Mouse (Mus musculus) adrenal gland, adult 2 months (tissue): ENCODE measurements around the gene Magi1. TPM values are rescaled to one million over a fixed set of nuclear protein-coding genes. Genes with fewer than 3 reads are reported as not detected.
A peak's percentile ranks its signal among the peaks of the same experiment; 100 is the strongest.

Experiments
- DNase-seq: peaks from one replicate; pipeline ENCODE4 v3.0.0; 2021
- long read RNA-seq: library from polyadenylated mRNA; stranded (forward); transcript quantifications from one replicate; pipeline ENCODE4 v2.0.0, GENCODE M21; 2021
- polyA plus RNA-seq: library from polyadenylated mRNA; depleted of rRNA; stranded (reverse); fragments of >200 nt; gene quantifications from 2 replicates; pipeline ENCODE4 v1.2.3, GENCODE M21; 2012; rRNA removed
- total RNA-seq, 2 experiments: library from RNA; stranded (reverse); gene quantifications; 2 replicates each; pipeline ENCODE4 v1.2.3; 2021

Gene Magi1
- 10 to 100 TPM; 10.8 to 27.3 TPM for total RNA-seq
- polyA plus RNA-seq, result 1.6 and 2.4 TPM in 2 replicates
- long read RNA-seq, partial matches to known transcripts, result 1 of 4 reads
- long read RNA-seq, other reads (novel, unspliced or antisense), result 3 of 4 reads

DNA sequence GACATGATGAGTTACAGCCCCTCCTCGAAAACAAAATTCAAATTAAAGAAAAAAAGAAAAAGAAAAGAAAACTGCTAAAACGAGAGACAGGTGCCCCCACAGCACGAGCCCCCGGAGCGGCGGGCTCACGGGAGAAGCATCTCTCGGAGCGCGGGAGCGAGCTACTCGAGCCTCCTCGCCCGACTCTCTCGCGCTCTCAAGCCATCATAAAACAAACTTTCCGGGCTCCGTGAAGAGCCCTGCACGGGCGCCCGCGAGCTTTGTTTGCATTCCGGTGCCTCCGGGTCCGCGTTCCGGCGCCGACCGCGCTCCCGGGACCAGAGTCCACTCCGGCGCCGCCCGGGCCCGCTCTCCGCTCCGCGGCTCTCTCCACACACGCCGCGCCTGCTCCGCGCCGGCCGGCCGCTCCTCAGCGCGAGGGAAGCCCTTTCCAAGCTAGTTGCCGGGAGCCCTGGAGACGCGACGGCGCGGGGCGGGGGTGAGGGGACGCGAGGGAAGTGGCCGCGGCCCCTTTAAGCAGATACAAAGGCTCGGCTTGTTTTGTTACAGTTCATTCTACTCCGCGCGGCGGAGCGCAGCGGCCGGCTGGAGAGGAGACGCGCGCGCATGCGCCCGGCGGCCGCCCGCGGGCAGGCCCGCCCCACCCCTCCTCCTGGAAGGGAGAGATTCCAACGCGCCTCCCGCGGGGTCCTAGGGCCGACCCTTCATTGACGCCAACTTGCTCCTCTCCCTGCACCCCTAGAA, at the start of gene Magi1:
Gene Magi1 (minus strand): TSS at position 600 of the 744 bp plus-strand sequence.
- DNase-seq, result peak; percentile 97

- DNase-seq, result no peak
These were observed 43.4 kb upstream of the Magi1 start for GRCm38 (mm10) chr6:94327143-94327542.

GRCm38 (mm10) chr6:94316886-94317285, 33.2 kb upstream of the Magi1 start:
- no peak for DNase-seq

GRCm38 (mm10) chr6:94312285-94312684, 28.6 kb upstream of the Magi1 start:
- DNase-seq, result no peak

- no peak for DNase-seq
These were observed 24.8 kb upstream of the Magi1 start for GRCm38 (mm10) chr6:94308498-94308897.

DNA sequence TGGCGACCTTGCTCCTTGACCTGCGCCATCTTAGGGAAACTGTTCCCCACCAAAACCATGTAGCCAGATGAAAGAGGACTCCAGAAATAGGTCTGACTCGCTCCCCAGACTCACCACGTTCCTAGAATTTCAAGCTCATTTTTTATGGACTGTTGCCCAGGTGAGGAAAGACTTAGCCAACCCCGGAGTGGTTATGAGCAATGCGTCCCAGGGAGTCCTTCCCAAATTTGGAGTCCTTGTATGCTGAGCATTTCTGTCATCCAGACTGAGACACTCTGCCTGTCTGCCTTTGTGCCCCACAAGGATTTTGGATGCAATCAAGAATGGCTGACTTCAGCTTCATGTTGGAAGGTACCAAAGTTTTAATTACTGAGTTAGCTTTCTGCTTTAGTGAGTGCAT, 19.8 kb upstream of the Magi1 start:
- DNase-seq, result no peak

- DNase-seq, result no peak
These were observed 18.1 kb upstream of the Magi1 start for GRCm38 (mm10) chr6:94301804-94302203.

GRCm38 (mm10) chr6:94300562-94300961, 16.8 kb upstream of the Magi1 start:
- no peak for DNase-seq

- no peak for DNase-seq
These were observed 3.7 kb upstream of the Magi1 start for GRCm38 (mm10) chr6:94287387-94287786.

GRCm38 (mm10) chr6:94286555-94286954, 2.8 kb upstream of the Magi1 start:
- DNase-seq, result no peak

DNA sequence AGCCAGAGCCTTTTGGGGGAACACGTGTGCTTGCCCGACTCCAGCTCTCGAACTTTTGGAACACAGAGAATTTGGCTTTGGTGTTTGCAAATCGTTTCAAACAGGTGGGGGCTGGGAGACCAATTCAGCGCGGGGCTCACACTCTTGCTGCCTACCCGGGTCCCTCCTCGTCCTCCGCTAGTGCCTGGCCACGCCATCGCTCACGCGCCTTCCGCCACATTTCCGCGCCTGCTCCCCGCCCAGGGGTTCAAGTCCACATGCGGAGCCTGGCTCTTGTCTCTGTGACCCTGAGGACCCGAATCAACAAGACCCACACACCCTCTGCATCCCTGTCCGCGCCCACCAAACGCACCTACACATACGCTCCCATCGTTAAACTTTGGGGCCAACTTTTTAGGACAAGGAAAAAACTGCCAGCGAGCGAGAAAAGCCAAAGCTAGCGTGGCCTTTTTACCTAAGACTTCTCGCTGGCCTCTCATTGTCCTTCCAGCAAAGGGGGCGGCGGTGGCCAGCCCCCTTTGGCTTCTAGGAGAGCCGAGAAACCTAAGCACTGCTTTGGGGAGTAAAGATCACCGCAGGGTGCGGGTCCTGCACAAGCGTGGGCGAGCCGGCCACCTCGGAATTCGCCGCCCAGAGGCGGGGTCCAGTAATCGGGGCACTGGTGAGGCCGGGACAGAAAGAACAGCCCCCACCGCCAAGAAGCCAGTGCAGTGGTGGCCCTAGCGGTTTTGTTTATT, 540 bp upstream of the Magi1 start:
- DNase-seq, result peak; percentile 61

- DNase-seq, result peak; percentile 44
These were observed 1.1 kb downstream of the Magi1 start for GRCm38 (mm10) chr6:94282301-94283241.

GRCm38 (mm10) chr6:94281606-94282280, 2.0 kb downstream of the Magi1 start:
- peak; percentile 33 for DNase-seq

DNA sequence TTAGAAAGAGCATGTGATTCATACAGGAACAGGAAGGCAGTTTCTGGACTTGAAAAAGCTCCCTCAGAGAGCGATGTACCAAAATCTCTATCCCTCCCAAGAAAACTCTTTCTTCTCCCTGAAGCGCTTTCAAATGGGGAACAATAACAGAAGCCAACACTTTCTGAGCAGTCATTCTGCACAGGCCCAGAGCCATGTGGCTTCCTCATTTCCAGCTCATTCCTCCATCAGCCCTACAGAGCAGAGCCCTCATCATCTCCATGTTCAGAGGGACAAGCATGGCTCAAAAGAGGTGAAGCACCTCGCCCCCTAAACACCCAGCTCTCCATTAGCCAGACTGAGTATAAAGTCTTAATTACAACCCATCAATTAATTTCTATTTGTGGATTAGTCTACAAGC, 9.8 kb downstream of the Magi1 start:
- no peak for DNase-seq

DNA sequence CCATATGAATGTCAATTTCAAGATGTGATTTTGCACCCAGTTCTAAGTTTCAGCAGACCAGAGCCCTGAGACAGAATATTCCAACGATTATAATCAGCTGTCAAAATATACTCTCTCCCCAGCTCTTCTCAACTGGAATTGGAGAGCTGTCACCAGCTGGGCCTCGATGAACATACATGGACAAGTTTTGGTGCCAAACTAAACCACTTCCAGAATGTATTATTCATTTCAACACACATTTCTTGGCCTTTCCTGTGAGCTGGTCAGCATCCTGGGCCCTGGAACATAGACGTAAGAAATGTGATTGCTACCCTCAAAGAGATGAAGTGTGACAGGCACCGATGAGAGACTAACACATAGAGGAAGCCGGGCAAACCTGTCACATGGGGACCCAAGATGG, 13.7 kb downstream of the Magi1 start:
- no peak for DNase-seq

- DNase-seq, result no peak
These were observed 14.5 kb downstream of the Magi1 start for GRCm38 (mm10) chr6:94269174-94269573.

- no peak for DNase-seq
These were observed 18.3 kb downstream of the Magi1 start for GRCm38 (mm10) chr6:94265244-94265935.

DNA sequence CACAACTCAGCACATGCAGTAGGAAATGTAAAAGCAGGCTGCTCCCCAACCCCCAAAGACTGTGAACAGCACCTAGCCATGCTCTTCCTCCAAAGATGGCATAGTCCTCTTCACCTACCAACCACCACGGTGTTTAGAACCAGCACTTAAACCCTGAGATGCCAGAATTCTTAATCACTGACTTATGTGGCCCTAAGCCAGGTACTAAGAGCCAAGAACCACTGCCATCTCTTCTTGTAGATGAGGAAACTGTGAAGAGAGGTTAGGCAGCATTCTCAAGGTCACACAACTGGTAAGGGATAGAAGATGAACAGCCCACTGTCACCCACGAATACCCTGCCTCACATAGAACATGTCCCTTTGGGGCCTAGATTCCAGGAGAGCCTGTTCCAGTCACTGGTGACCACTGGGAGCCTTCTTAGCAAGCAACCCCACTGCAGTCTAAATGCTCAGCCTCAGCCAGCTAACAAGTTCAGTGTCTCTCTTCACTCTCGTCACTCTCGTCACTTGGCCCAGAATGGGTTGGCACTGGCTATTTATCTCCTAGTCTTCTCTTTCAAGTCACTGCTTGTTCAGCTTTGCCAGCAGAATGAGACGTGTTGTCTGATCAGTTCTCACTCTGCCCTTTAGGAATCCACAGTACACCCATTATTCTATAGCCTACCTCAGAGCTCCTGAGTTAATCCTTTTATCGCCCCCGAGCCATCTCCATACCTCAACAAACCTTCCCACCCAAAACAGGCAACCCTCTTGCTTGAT, 19.4 kb downstream of the Magi1 start:
- DNase-seq, result no peak

DNA sequence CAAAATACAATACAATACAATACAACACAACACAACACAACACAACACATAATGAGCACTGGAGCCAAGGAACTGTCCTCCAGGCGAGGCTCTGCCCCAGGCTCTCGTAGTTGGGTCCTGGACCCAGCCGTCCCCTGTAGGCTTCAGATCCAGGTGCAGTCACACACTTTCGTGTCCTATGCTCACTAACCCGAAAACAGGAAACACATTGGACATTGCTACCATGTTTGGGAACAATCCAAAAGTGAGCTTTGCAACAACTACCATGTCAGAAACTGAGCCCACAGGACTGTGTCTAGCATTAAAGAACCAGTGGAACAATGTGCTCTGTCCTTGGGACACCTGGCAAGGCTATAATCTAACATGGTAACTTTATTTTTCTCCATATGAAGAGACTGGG, 22.9 kb downstream of the Magi1 start:
- DNase-seq, result no peak

- no peak for DNase-seq
These were observed 23.7 kb downstream of the Magi1 start for GRCm38 (mm10) chr6:94259981-94260380.
